Mouse (Mus musculus): ENCODE results near the gene Polr3e. TPM values are rescaled to one million over a fixed set of nuclear protein-coding genes. Genes with fewer than 3 reads are reported as not detected.
"Not testable (repeated sequence)": the region's sequence is repeated elsewhere in the genome, so short reads cannot be mapped to it uniquely, and the experiment has no call there.

Gene Polr3e
- polyA plus RNA-seq, 1 experiment from 2014 or later, result 31.2 TPM

DNA sequence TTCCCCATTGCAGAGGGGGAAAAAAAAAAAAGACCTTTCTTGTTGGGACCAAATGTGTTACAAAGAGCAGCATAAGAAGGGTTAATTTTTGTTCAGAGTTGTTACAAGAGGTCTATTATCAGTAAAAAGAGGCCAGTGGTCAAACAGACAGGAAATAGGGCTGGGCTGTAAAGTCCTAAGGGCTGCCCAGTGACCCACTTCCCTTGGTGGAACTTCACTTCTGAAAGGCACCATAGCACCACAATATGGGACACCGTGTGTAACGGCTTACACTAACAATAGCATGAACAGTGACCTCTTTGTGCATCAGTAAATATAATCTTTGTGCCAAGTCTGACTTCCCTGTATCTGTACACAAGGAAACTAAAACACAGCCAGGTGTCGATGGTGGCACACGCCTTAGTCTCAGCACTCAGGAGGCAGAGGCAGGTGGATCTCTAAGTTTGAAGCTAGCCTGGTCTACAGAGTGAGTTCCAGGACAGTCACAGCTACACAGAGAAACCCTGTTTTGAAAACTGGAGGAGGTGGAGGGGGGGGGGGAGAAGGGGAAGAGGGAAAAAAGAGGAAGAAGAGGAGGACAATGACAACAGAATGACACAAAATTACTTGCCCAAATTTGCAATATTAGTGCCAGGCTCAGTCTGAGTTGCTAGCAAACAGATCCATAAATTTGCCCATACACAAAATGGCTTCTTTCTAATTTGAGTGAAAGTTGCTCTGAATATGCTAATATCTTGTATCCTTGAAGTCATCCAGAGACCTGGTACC is 33.8 kb upstream of the Polr3e start:
- Histone ChIP-seq H3K4me3 (no peak overlapping the region), H3K27ac (no peak overlapping the region), H3K36me3 (peaks cover 66% of the 10 kb centered on the region), H3K4me1 (replicated peaks) (no peaks in the 10 kb centered on the region; the same call in 1 of the 2 replicates), H3K27me3 (ENCODE audit: insufficient read depth, poor library complexity, severe bottlenecking) (no peaks in the 10 kb centered on the region), H3K9me3 (no peaks in the 10 kb centered on the region)
- no peak for DNase-seq (ENCODE audit: low spot score)
- WGBS, result 89% methylated on average over 4 of the region's 4 CpGs

DNA sequence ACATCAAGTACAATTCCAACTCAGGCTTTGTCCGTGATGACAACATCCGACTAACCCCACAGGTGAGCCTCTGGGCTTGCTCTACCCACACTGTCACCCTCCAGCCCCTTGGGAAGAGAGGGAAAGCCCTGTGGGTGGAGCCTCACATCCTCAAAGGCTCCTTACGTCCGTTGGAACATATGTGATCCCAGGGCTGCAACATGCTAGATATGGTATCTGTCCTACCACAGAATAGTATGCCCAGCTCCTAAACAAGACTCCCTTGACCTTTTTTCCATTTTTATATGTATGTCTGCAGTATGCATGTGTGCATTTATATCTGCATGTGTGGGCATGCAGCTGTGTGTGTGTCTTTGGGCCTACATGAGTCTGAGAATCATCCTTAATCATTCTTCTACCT is 32.8 kb upstream of the Polr3e start:
- Histone ChIP-seq H3K4me1 (replicated peaks) (no peaks in the 10 kb centered on the region; the same call in 1 of the 2 replicates), H3K36me3 (peaks cover 72% of the 10 kb centered on the region), H3K27me3 (ENCODE audit: insufficient read depth, poor library complexity, severe bottlenecking) (no peaks in the 10 kb centered on the region), H3K9me3 (no peaks in the 10 kb centered on the region), H3K4me3 (no peak overlapping the region), H3K27ac (no peak overlapping the region)
- no peak for DNase-seq (ENCODE audit: low spot score)
- 95% methylated on average over 4 of the region's 4 CpGs for WGBS

DNA sequence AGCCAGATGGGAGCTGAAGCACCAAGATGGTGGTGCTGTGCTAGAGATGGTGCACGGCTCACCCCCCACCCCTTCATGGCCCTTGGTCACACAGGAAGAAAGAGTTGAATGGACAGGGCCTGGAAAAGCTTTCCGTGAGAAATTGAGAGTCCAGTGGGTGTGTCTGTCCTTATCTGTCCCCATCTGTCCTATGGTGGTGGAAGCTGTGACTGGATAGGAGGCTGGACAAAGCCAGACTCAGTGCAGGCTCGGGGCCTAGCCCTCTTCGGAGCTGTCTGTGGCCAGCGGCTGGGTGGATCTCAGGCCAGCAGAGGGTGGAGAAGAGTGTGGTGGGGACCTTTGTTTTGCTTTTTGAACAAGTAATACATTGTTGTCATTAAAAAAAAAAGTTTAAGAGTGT is 24.4 kb upstream of the Polr3e start:
- Histone ChIP-seq H3K36me3 (peaks cover 25% of the 10 kb centered on the region), H3K27me3 (ENCODE audit: insufficient read depth, poor library complexity, severe bottlenecking) (no peaks in the 10 kb centered on the region), H3K4me1 (replicated peaks) (0 out of 2 replicates have a peak, but pooled peaks cover 5% of the 10 kb centered on the region), H3K4me3 (no peak overlapping the region), H3K27ac (no peak overlapping the region), H3K9me3 (no peaks in the 10 kb centered on the region)
- no peak for DNase-seq (ENCODE audit: low spot score)
- WGBS, result 86% methylated on average over 5 of the region's 5 CpGs

DNA sequence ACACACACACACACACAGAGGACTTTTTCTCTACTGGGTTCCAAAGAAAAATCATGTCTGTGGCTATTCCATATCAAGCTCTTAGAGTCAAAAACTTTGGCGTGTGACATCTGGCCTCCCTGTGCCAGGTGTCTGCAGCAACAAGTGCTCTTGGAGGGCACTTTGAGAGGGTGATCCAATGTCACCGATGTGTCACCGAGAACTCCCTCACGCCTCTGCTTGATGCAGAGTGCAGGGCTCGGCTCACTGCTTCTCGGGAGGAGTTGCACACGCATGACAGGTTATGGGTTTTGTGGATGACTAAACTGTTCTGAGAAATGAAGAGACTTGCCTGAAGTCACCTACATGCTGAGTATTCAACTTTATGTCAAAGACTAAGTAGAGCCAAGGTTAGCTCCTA is 20.5 kb upstream of the Polr3e start:
- WGBS, result 92% methylated on average over 7 of the region's 7 CpGs
- Histone ChIP-seq H3K4me1 (replicated peaks) (peaks cover 13% of the 10 kb centered on the region), H3K27ac (no peak overlapping the region), H3K36me3 (peaks cover 28% of the 10 kb centered on the region), H3K27me3 (ENCODE audit: insufficient read depth, poor library complexity, severe bottlenecking) (no peaks in the 10 kb centered on the region), H3K4me3 (no peak overlapping the region), H3K9me3 (no peaks in the 10 kb centered on the region)
- DNase-seq (ENCODE audit: low spot score), result no peak

DNA sequence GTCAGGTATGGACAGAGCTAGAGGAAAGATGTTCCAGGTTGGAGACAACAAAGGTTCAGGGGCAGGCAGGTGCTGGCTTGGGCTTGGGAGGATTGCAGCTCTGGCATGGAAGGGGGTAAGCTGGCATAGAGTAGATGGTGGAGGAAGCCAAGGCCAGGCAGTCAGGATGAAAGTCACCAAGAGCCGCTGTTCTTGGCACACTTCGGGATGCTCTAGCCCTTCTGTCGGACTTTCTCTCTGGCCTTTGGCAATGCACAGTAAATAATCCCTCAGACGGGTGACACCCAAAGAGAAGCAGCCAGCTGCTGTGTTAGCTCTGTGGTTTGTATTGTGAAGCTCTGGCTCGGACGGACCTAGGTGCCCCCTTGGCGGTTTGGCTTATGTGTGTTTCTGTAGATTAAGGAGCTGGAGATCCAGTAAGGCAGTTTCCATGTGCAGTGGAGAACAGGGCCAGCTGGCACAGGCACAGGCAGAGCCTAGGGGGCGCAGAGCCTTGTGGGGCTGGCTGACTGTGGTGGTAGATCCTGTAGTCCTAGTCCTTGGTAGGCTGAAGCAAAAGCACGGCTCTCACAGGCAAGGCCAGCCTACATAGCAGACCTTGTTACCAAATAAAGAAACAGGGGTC is 19.7 kb upstream of the Polr3e start:
- H3K27me3 ChIP-seq (ENCODE audit: insufficient read depth, poor library complexity, severe bottlenecking), result no peaks in the 10 kb centered on the region
- H3K9me3 ChIP-seq, result no peaks in the 10 kb centered on the region
- WGBS, result 92% methylated on average over 9 of the region's 9 CpGs
- no peak for DNase-seq (ENCODE audit: low spot score)
- H3K4me3 ChIP-seq, result no peak overlapping the region
- H3K36me3 ChIP-seq, result peaks cover 27% of the 10 kb centered on the region
- peaks cover 12% of the 10 kb centered on the region for H3K4me1 ChIP-seq (replicated peaks)
- no peak overlapping the region for H3K27ac ChIP-seq

DNA sequence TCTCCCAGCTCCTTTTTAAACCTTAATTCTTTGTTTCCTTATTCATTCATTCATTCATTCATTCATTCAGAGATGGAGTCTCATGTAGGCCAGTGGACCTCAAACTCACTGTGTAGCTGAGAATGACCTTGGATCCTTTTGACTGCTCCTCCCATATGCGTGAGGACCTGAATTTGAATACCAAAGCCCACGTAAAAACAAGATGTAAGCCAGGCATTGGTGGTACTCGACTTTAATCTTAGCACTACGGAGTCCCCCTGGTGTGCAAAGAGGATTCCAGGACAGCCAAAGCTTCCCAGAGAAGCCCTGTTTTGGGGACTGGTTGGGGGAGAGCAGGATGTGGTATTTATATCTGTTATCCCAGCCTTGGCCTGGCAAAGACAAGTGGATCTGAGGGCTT is 17.4 kb upstream of the Polr3e start:
- Histone ChIP-seq H3K9me3 (no peaks in the 10 kb centered on the region), H3K4me3 (no peak overlapping the region), H3K36me3 (peaks cover 30% of the 10 kb centered on the region), H3K27ac (no peak overlapping the region), H3K27me3 (ENCODE audit: insufficient read depth, poor library complexity, severe bottlenecking) (no peaks in the 10 kb centered on the region), H3K4me1 (replicated peaks) (peaks cover 11% of the 10 kb centered on the region)
- DNase-seq (ENCODE audit: low spot score), result no peak
- WGBS, result 63% methylated on average over 4 of the region's 4 CpGs

DNA sequence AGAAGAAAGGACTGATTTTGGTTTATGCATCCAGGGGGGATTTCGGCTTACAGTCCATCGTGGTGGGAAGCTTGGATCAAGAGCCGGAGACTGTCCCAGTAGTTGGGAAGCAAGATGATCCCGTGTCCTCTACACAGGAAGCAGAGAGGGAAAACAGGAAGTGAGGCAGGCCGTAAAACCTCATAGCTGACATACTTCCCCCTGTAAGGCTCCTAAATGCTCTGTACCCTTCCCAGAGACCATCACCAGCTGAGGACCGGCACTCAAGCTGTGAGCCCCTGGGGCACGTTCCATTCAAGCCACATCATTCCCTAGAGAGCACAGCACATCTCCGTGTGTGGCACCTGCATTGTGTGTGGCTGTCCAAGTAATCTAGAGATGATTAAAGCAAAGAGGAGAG is 15.8 kb upstream of the Polr3e start:
- peaks cover 24% of the 10 kb centered on the region for H3K36me3 ChIP-seq
- DNase-seq (ENCODE audit: low spot score), result no peak
- H3K4me3 ChIP-seq, result no peak overlapping the region
- WGBS, result 52% methylated on average over 8 of the region's 8 CpGs
- no peaks in the 10 kb centered on the region for H3K27me3 ChIP-seq (ENCODE audit: insufficient read depth, poor library complexity, severe bottlenecking)
- peaks cover 11% of the 10 kb centered on the region for H3K4me1 ChIP-seq (replicated peaks)
- H3K27ac ChIP-seq, result no peak overlapping the region
- H3K9me3 ChIP-seq, result no peaks in the 10 kb centered on the region

DNA sequence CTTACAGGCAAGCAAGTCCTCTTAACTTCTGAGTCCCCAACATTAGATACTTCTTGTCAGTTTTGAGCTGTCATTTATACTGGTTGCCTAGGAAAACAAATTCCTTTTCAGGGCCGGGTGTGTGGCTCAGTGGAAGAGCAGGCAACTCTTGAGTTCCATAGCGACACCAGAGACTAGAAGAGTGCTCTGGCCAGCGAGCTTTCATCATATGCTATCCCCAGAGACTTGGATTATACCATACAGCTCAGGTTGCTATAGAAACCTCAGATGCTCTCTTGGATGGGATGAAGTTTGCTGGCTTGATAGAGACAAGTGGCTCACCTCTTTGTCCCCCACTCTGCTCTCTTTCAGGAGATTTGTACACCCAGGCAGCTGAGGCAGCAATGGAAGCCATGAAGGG is 14.6 kb upstream of the Polr3e start:
- Histone ChIP-seq H3K27me3 (ENCODE audit: insufficient read depth, poor library complexity, severe bottlenecking) (no peaks in the 10 kb centered on the region), H3K4me1 (replicated peaks) (peaks cover 12% of the 10 kb centered on the region), H3K36me3 (peaks cover 24% of the 10 kb centered on the region), H3K4me3 (no peak overlapping the region), H3K9me3 (no peaks in the 10 kb centered on the region), H3K27ac (no peak overlapping the region)
- DNase-seq (ENCODE audit: low spot score), result no peak
- WGBS, result 52% methylated on average over 3 of the region's 3 CpGs

DNA sequence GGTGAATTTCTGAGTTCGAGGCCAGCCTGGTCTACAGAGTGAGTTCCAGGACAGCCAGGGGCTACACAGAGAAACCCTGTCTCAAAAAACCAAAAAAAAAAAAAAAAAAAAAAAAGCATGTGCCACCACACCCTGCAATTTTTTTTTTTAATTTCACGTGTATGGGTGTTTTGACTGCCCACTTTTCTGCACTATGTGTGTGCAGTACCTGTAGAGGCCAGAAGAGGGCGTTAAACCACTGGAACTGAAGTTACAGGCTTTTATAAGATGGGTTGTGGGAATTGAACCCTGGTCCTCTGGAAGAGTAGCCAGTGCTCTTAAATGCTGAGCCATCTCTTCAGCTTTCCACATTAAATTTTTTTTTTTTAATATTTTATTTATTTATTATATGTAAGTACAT is 7.4 kb upstream of the Polr3e start:
- not testable (repeated sequence) for H3K9me3 ChIP-seq, H3K36me3 ChIP-seq
- WGBS, result 72% methylated on average over 3 of the region's 3 CpGs

DNA sequence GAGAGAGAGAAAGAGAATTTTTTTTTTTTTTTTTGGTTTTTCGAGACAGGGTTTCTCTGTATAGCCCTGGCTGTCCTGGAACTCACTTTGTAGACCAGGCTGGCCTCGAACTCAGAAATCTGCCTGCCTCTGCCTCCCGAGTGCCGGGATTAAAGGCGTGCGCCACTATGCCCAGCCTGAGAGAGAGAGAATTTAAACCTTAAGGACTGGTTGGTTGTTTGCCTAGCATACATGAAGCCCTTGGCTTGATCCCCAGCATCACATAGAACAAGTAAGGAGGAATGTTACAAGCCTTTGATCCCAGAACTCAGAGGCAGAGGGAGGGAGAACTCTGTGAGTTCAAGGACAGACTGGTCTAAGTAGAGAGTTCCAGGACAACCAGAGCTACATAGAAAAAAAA is 6.3 kb upstream of the Polr3e start:
- H3K4me3 ChIP-seq; DNase-seq (ENCODE audit: low spot score); H3K9me3 ChIP-seq; H3K27me3 ChIP-seq (ENCODE audit: insufficient read depth, poor library complexity, severe bottlenecking); H3K36me3 ChIP-seq; H3K27ac ChIP-seq; H3K4me1 ChIP-seq (replicated peaks): not testable (repeated sequence)
- WGBS, result 91% methylated on average over 6 of the region's 6 CpGs

More for the DNA sequence above, 7.4 kb upstream of the Polr3e start:
- H3K27ac ChIP-seq; DNase-seq (ENCODE audit: low spot score); H3K27me3 ChIP-seq (ENCODE audit: insufficient read depth, poor library complexity, severe bottlenecking); H3K4me1 ChIP-seq (replicated peaks); H3K4me3 ChIP-seq: not testable (repeated sequence)

DNA sequence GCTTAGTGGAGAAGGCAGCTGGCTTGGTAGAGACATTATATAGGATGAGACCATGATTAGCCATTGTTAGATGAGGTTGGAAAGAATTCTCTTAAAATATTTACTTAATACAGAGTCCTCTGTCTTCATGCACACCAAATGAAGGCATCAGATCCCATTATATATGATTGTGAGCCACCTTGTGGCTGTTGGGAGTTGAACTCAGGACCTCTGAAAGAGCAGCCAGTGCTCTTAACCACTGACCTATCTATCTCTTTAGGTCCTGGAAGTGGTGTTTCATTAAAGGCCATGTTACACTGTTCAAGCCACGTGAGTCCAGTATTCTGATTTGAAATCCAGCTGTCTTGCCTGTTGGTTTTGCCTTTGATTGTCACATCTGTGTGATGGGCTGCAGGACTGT is 4.2 kb upstream of the Polr3e start:
- peaks cover 9% of the 10 kb centered on the region for H3K4me1 ChIP-seq (replicated peaks)
- 45% methylated on average over 1 of the region's 1 CpGs for WGBS
- no peak for DNase-seq (ENCODE audit: low spot score)

DNA sequence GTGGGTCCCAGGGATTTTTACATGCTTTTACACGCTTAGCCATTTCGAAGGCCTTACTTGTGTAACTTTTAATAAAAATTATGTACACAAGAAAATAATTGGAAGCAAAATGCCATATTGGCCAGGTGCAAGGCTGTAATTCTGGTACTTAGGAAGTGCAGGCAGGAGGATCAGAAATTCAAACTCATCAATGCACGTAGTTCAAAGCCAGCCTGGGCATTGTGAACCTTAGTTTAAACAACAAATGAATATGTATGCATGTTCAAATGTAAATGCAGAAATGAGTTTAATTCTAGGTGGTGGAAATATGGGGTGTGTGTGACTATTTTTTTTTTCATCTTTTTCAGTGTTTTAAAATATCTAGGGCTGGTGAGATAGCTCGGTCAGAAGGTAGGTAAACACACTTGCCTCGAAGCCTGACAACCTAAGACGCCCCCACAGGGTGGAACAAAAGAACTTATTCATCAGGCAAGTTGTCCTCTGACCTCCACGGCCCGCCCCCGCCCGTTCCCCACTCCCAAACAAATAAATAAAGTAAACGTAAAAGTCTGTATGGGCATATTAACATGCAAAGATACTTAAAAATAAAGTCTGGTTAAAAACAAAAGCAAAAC is 1.2 kb upstream of the Polr3e start:
- H3K27me3 ChIP-seq (ENCODE audit: insufficient read depth, poor library complexity, severe bottlenecking), result no peaks in the 10 kb centered on the region
- DNase-seq (ENCODE audit: low spot score), result no peak
- H3K36me3 ChIP-seq, result no peaks in the 10 kb centered on the region
- peaks cover 24% of the 10 kb centered on the region for H3K4me1 ChIP-seq (replicated peaks)
- no peak overlapping the region for H3K27ac ChIP-seq
- H3K4me3 ChIP-seq, result peak overlapping the region; percentile 97
- H3K9me3 ChIP-seq, result no peaks in the 10 kb centered on the region
- WGBS, result 20% methylated on average over 11 of the region's 11 CpGs

More for the DNA sequence above, 4.2 kb upstream of the Polr3e start:
- Histone ChIP-seq H3K27me3 (ENCODE audit: insufficient read depth, poor library complexity, severe bottlenecking) (no peaks in the 10 kb centered on the region), H3K9me3 (no peaks in the 10 kb centered on the region), H3K27ac (no peak overlapping the region), H3K36me3 (no peaks in the 10 kb centered on the region), H3K4me3 (no peak overlapping the region)

DNA sequence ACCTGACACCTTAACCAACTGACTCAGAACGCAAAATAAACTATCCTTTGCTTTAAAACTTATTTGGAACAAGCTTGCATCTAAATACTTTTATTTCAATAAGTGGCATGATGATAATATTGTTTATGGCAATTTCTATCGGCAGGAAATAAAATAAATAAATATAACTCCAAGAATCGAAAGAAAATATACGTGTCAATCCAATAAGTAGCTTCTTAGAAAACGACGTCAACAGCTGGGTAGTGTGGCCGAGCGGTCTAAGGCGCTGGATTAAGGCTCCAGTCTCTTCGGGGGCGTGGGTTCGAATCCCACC is 309 bp upstream of the Polr3e start:
- Histone ChIP-seq H3K4me3 (peak overlapping the region; percentile 97), H3K27ac (peak overlapping the region; percentile 96; the same call in 1 of the 2 replicates), H3K9me3 (no peaks in the 10 kb centered on the region), H3K27me3 (ENCODE audit: insufficient read depth, poor library complexity, severe bottlenecking) (no peaks in the 10 kb centered on the region), H3K36me3 (no peaks in the 10 kb centered on the region), H3K4me1 (replicated peaks) (peaks cover 24% of the 10 kb centered on the region)
- DNase-seq (ENCODE audit: low spot score), result no peak
- WGBS, result 12% methylated on average over 12 of the region's 12 CpGs

Measured in hindbrain, embryonic 10.5 days (tissue).